Mouse (Mus musculus): ENCODE measurements around the gene Ptbp3. TPM values are rescaled to one million over a fixed set of nuclear protein-coding genes. Genes with fewer than 3 reads are reported as not detected.

Gene Ptbp3
- total RNA-seq, 2 experiments from 2014 or later: 23.5 to 26.8 TPM

- DNase-seq: no peak
Observed at GRCm38 (mm10) chr4:59506704-59507103, 42.5 kb downstream of the Ptbp3 start.

GRCm38 (mm10) chr4:59505481-59505880, 43.7 kb downstream of the Ptbp3 start:
- no peak for DNase-seq

- no peak for DNase-seq
Observed at GRCm38 (mm10) chr4:59491097-59491496, 58.1 kb downstream of the Ptbp3 start.

GRCm38 (mm10) chr4:59471306-59471705, 77.9 kb downstream of the Ptbp3 start:
- DNase-seq: no peak

GRCm38 (mm10) chr4:59465449-59465848, 83.7 kb downstream of the Ptbp3 start:
- no peak for DNase-seq

GRCm38 (mm10) chr4:59464661-59465060, 84.5 kb downstream of the Ptbp3 start:
- DNase-seq: no peak

GRCm38 (mm10) chr4:59462494-59462893, 86.7 kb downstream of the Ptbp3 start:
- DNase-seq: no peak

- DNase-seq: no peak
Observed at GRCm38 (mm10) chr4:59461116-59461727, 87.9 kb downstream of the Ptbp3 start.

GRCm38 (mm10) chr4:59459216-59459955, 89.8 kb downstream of the Ptbp3 start:
- no peak for DNase-seq

- DNase-seq: peak; percentile 22 to 41
Observed at GRCm38 (mm10) chr4:59457941-59458340, 91.2 kb downstream of the Ptbp3 start.

- DNase-seq: no peak
Observed at GRCm38 (mm10) chr4:59457091-59457490, 92.1 kb downstream of the Ptbp3 start.

- DNase-seq: no peak
Observed at GRCm38 (mm10) chr4:59455465-59455864, 93.7 kb downstream of the Ptbp3 start.

- no peak for DNase-seq
Observed at GRCm38 (mm10) chr4:59454046-59454445, 95.1 kb downstream of the Ptbp3 start.

GRCm38 (mm10) chr4:59452503-59452933, 96.6 kb downstream of the Ptbp3 start:
- DNase-seq: no peak

GRCm38 (mm10) chr4:59450906-59451305, 98.3 kb downstream of the Ptbp3 start:
- no peak for DNase-seq

- no peak for DNase-seq
Observed at GRCm38 (mm10) chr4:59450234-59450854, 98.8 kb downstream of the Ptbp3 start.

GRCm38 (mm10) chr4:59447296-59447695, 101.9 kb downstream of the Ptbp3 start:
- no peak for DNase-seq

- no peak for DNase-seq
Observed at GRCm38 (mm10) chr4:59445516-59445915, 103.6 kb downstream of the Ptbp3 start.

- no peak for DNase-seq
Observed at GRCm38 (mm10) chr4:59444994-59445393, 104.2 kb downstream of the Ptbp3 start.

- DNase-seq: no peak
Observed at GRCm38 (mm10) chr4:59444085-59444484, 105.1 kb downstream of the Ptbp3 start.

- peak in 1 of 2 experiments; percentile 25 for DNase-seq
Observed at GRCm38 (mm10) chr4:59441265-59441664, 107.9 kb downstream of the Ptbp3 start.

- peak in 1 of 2 experiments; percentile 45 for DNase-seq
Observed at GRCm38 (mm10) chr4:59439960-59440359, 109.2 kb downstream of the Ptbp3 start.

- DNase-seq: no peak
Observed at GRCm38 (mm10) chr4:59439041-59439440, 110.1 kb downstream of the Ptbp3 start.
